Mouse (Mus musculus) induced T-regulatory cell, adult 2 months (primary cell): ENCODE results near the gene Btbd35f14.
"Not testable (repeated sequence)": the region's sequence is repeated elsewhere in the genome, so short reads cannot be mapped to it uniquely, and the experiment has no call there.

ENCODE experiments used
- DNase-seq: peaks from one replicate; pipeline ENCODE4 v3.0.0-alpha.2; 2012; ENCODE audit warnings: low read depth

Gene Btbd35f14

GRCm38 (mm10) chrX:33702249-33702648, at the start of gene Btbd35f14:
Btbd35f14 (minus strand) TSS chrX:33702349.
- DNase-seq = not testable (repeated sequence)

GRCm38 (mm10) chrX:33656872-33657271, 45.3 kb downstream of the Btbd35f14 start, which contains the start of gene Btbd35f13:
Btbd35f13 (plus strand) TSS chrX:33657172.
- not testable (repeated sequence) for DNase-seq
